Mouse (Mus musculus): ENCODE measurements around the gene Mrps23.

Mrps23 gene

GRCm38 (mm10) chr11:88251972-88252766 is 48.0 kb downstream of the Mrps23 start:
- peak; percentile 75 to 89 for DNase-seq

GRCm38 (mm10) chr11:88252767-88253513 is 48.8 kb downstream of the Mrps23 start:
- DNase-seq = peak in 1 of 2 experiments; percentile 56

DNA sequence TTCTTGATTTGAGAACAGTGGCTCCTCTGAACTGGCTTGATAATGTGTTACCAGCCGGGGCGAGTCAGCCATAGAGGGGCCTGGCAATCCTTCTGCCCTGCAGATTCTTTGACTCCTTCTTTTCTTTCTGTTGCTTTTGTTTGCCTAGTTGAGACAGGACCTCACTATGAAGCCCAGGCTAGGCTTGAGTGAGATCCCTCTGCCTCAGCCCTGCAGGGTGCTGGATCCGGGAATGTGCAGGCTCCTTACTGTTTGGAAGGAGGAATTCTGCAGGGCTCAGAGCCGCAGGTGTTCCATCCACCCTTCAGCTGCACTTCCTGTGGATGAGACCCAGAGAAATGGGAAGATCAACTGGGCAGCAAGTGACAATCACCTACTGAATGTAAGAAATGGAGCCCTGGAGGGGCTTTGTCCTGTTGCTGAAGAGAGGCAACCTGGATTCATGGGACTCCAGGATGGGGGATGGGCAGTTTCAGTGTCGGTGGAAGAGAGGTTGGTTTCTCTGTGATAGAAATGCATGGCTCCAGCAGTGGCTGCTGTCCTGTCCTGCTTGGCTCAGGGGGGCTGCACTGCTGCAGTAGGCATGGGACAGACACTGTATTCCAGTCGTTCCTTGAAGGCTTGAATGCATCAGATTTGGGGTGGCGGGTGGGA is 49.5 kb downstream of the Mrps23 start:
- DNase-seq = no peak

GRCm38 (mm10) chr11:88257700-88258099 is 53.5 kb downstream of the Mrps23 start:
- DNase-seq = no peak

DNA sequence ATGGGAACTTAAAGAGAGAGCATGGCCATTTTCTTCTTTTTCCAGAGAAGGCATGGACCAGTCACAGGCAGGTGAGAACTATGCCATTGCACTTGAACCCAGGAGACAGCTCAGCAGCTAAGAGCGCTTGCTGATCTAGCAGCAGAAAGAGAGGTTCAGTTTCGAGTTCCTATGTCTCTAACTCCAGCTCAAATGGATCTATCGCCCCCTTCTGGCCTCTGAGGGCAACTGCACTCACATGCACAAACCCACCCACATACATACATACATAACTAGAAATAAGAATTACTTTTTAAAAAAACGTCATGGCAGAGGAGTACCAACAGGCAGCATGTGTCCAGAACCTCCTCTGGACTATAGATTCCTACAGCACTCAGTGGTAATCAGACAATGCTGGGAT is 54.0 kb downstream of the Mrps23 start:
- DNase-seq = no peak

DNA sequence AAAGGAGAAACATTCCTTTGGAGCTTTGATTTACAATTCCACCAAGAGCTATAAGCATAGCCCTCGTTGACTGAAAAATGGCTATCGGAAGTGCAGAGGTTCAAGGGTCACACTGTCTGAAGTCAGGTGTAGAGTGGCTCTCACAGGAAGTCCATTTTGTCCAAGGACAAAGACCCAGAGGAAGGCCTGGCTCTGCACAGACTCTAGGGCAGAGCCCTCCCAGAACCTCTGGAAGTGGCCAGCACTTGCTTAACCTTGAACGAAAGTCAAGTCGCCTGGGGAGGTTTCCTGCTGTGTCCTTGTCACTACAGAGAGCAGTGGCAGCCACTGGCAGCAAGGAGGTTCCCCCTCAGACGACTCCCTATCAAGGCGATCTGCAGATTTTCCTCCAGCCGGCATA is 56.3 kb downstream of the Mrps23 start:
- DNase-seq = no peak

Measured in lung, postnatal 4 days (tissue).